ENCODE assay signal across 8 mouse cellular contexts in the genomic region with DNA sequence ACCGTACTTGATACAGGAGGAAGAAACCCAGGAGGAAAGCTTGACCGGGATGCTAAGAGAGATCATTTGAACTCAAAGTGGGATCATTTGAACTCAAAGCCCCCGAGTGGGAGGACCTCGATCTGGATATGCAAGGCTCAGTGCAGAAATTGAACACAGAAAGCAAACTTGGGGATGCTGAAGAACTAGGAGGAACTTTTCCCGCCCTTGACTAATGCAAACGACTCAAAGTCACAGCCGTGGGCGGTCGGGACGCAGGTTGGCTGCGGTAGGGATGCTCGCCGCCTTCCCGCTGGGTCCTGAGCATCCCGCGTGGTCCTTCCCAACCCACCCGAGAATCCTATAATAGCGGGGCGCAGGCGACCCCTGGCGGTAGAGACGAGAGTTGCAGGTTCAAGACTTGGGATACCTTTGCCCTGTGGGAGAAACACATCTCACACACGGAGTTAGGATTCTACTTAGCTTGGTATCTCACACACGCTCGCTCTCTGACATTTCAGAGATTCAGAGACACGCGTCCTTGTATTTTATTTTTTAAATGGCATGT. TPM values are rescaled to one million over a fixed set of nuclear protein-coding genes. Genes with fewer than 3 reads are reported as not detected.
DNase-seq lines count a peak whose midpoint lies in the region; ATAC-seq lines count a peak whose summit lies in the region.

No protein-coding gene starts in this region.

- peak overlapping the region; percentile 95 for H3K4me2 ChIP-seq in hindbrain, embryonic 15.5 days

- no peaks in the 10 kb centered on the region for H3K36me3 ChIP-seq in hindbrain, embryonic 15.5 days

- no peak overlapping the region for H3K27ac ChIP-seq in hindbrain, embryonic 15.5 days (replicated peaks)

- under 1% methylated on average over 27 of the region's 27 CpGs for whole genome bisulfite sequencing in hindbrain, embryonic 15.5 days

- H3K9ac ChIP-seq in hindbrain, embryonic 15.5 days: peak overlapping the region; percentile 45

- ATAC-seq in hindbrain, embryonic 15.5 days (ENCODE audit: low FRiP score, low read depth): no peak

- DNase-seq in R1 (ENCODE audit: low read depth, low spot score): peak; percentile 18
- peak; percentile 95 to 97 for DNase-seq in cerebellum, postnatal 25 days
- peak; percentile 92 for DNase-seq in gastrocnemius, adult 18-20 months (ENCODE audit: low spot score)
- peak; percentile 88 to 90 for DNase-seq in layer of hippocampus, postnatal 36 days
- peak; percentile 91 for DNase-seq in lung, postnatal 14 days
- peak; percentile 87 for DNase-seq in retina, postnatal 7 days (ENCODE audit: low read depth, low spot score)
- peak; percentile 77 to 87 for DNase-seq in urinary bladder, adult 18-20 months (ENCODE audit: low spot score in 2 of 2)

- peaks cover 49% of the 10 kb centered on the region for H3K4me1 ChIP-seq in hindbrain, embryonic 15.5 days (replicated peaks)

- peak overlapping the region; percentile 45 for H3K4me3 ChIP-seq in hindbrain, embryonic 15.5 days

- H3K9me3 ChIP-seq in hindbrain, embryonic 15.5 days: no peaks in the 10 kb centered on the region

- H3K27me3 ChIP-seq in hindbrain, embryonic 15.5 days: 0 out of 2 replicates have a peak, but pooled peaks cover 14% of the 10 kb centered on the region

RNA-seq across cellular contexts. Expression of a gene that starts 2.0 kb away (rescaled TPM):
- 10 to 100 TPM; 30.0 to 30.8 TPM for total RNA-seq in gastrocnemius, adult 18-20 months (2021)
- polyA plus RNA-seq in hindbrain, embryonic 15.5 days (2015; fragmentation: Nextera tagmentation; extraction: Ambion mirVana): 84.8 and 88.9 TPM in 2 replicates
- total RNA-seq in layer of hippocampus, postnatal 36 days (2021): 10 to 100 TPM; 44.4 to 53.4 TPM

RNA-seq across cellular contexts. Expression of a gene that starts 16.7 kb away (rescaled TPM):
- total RNA-seq in gastrocnemius, adult 18-20 months (2021): 10 to 100 TPM; 10.8 to 11.4 TPM
- polyA plus RNA-seq in hindbrain, embryonic 15.5 days (2015; fragmentation: Nextera tagmentation; extraction: Ambion mirVana): 21.2 and 22.5 TPM in 2 replicates
- total RNA-seq in layer of hippocampus, postnatal 36 days (2021): 10 to 100 TPM; 17.6 to 19.4 TPM

RNA-seq across cellular contexts. Expression of a gene that starts 17.0 kb away (rescaled TPM):
- 1 to 10 TPM; 3.6 to 5.3 TPM for total RNA-seq in gastrocnemius, adult 18-20 months (2021)
- 2.6 and 3.0 TPM in 2 replicates for polyA plus RNA-seq in hindbrain, embryonic 15.5 days (2015; fragmentation: Nextera tagmentation; extraction: Ambion mirVana)
- 1 to 10 TPM; 6.0 to 7.0 TPM for total RNA-seq in layer of hippocampus, postnatal 36 days (2021)

RNA-seq across cellular contexts. Expression of a gene that starts 32.7 kb away (rescaled TPM):
- 1 to 10 TPM in 1 of 2 experiments, under 1 TPM in 1; 0.57 to 2.5 TPM for total RNA-seq in gastrocnemius, adult 18-20 months (2021)
- 0.08 and 0.14 TPM in 2 replicates for polyA plus RNA-seq in hindbrain, embryonic 15.5 days (2015; fragmentation: Nextera tagmentation; extraction: Ambion mirVana)
- 10 to 100 TPM; 12.6 to 18.8 TPM for total RNA-seq in layer of hippocampus, postnatal 36 days (2021)

RNA-seq across cellular contexts. Expression of a gene that starts 39.3 kb away (rescaled TPM):
- total RNA-seq in gastrocnemius, adult 18-20 months (2021): 10 to 100 TPM in 1 of 2 experiments, 1 to 10 TPM in 1; 9.0 to 10.6 TPM
- polyA plus RNA-seq in hindbrain, embryonic 15.5 days (2015; fragmentation: Nextera tagmentation; extraction: Ambion mirVana): 23.8 and 24.4 TPM in 2 replicates
- total RNA-seq in layer of hippocampus, postnatal 36 days (2021): 10 to 100 TPM; 36.2 to 37.1 TPM

Comparison
In these comparisons a context has a peak if more than half of its experiments do, and no peak if none do; other contexts are left out.
1. DNase-seq: peak in every context shown above with its lines; median percentile 96 in cerebellum, postnatal 25 days; 92 in gastrocnemius, adult 18-20 months; 91 in lung, postnatal 14 days; 89 in layer of hippocampus, postnatal 36 days; 87 in retina, postnatal 7 days; 82 in urinary bladder, adult 18-20 months; 18 in R1.